Mouse (Mus musculus) hindbrain, embryonic 12.5 days (tissue): ENCODE data around the gene Slc5a12. TPM values are rescaled to one million over a fixed set of nuclear protein-coding genes. Genes with fewer than 3 reads are reported as not detected.

Experiments used
- ATAC-seq: fragments of 200-750 bp; cut with Nextera tagmentation; 2 replicates; pipeline ENCODE4 v1.8.0; 2017; ENCODE audit warnings: moderate TSS enrichment; ENCODE audit not compliant: low FRiP score
- H3K27ac ChIP-seq: fragments of 300-500 bp; sonication (generic); 2 replicates; pipeline ENCODE4 v1.5.1; 2016; ENCODE audit warnings: mild to moderate bottlenecking
- H3K27me3 ChIP-seq: fragments of 300-500 bp; sonication (generic); 2 replicates; pipeline ENCODE4 v1.6.1; 2016; ENCODE audit warnings: mild to moderate bottlenecking
- H3K36me3 ChIP-seq: fragments of 300-500 bp; sonication (generic); 2 replicates; pipeline ENCODE4 v1.6.1; 2016; ENCODE audit warnings: mild to moderate bottlenecking
- H3K4me1 ChIP-seq: fragments of 300-500 bp; sonication (generic); 2 replicates; pipeline ENCODE4 v1.6.1; 2016
- H3K4me2 ChIP-seq: fragments of 300-500 bp; sonication (generic); replicated peaks from 2 replicates; pipeline ENCODE4 v1.6.1; 2016; ENCODE audit warnings: mild to moderate bottlenecking
- H3K4me3 ChIP-seq: fragments of 300-500 bp; sonication (generic); 2 replicates; pipeline ENCODE4 v1.5.1; 2016; ENCODE audit warnings: mild to moderate bottlenecking
- H3K9ac ChIP-seq: fragments of 300-500 bp; sonication (generic); 2 replicates; pipeline ENCODE4 v1.6.1; 2016; ENCODE audit warnings: mild to moderate bottlenecking, moderate library complexity
- H3K9me3 ChIP-seq: fragments of 300-500 bp; sonication (generic); replicated peaks from 2 replicates; pipeline ENCODE4 v1.6.1; 2016; ENCODE audit warnings: mild to moderate bottlenecking
- WGBS: fragments of 180-500 bp; shearing (Covaris S2); methylation state at CpG from one replicate; pipeline ENCODE4 v1.1.7; 2016; 5-methylcytosine and 5-hydroxymethylcytosine counted together
- polyA plus RNA-seq: library from polyadenylated mRNA; unstranded; fragments of >200 nt; fragmentation: Nextera tagmentation; extraction: Ambion mirVana; gene quantifications from 2 replicates; pipeline ENCODE4 v1.2.1, GENCODE M21; 2016

Gene Slc5a12
- polyA plus RNA-seq: not detected in 2 replicates

DNA sequence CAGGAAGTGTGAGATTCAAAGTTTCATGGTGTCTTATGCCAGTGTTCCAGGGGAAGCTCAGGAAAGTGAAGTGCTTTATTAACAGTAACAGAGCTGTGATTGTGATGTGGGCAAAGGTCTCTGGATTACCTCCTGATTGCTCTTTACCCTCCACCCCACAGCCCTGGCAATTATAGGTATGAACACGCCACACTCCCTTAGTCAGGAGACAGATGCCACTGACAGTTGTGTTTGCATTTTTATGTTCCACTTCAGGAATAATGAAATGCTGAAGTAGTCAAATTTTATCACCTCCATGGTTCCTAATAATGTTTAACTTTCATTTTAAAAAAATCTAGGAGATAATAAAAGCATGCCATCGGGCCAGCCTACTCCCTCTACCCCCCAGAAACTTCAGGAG is at the start of gene Slc5a12:
Gene Slc5a12, plus strand, starts transcription at position 367 of the 400 bp plus-strand sequence.
- Histone ChIP-seq H3K9ac (no peak within 1 kb of the TSS), H3K4me1 (no peaks in the 10 kb centered on the region), H3K27ac (no peak within 1 kb of the TSS), H3K27me3 (no peaks in the 10 kb centered on the region), H3K36me3 (no peaks in the 10 kb centered on the region), H3K4me2 (no peak within 1 kb of the TSS), H3K9me3 (no peaks in the 10 kb centered on the region), H3K4me3 (no peak within 1 kb of the TSS)
- 77% methylated on average over 2 of the region's 2 CpGs for WGBS
- no peak for ATAC-seq

DNA sequence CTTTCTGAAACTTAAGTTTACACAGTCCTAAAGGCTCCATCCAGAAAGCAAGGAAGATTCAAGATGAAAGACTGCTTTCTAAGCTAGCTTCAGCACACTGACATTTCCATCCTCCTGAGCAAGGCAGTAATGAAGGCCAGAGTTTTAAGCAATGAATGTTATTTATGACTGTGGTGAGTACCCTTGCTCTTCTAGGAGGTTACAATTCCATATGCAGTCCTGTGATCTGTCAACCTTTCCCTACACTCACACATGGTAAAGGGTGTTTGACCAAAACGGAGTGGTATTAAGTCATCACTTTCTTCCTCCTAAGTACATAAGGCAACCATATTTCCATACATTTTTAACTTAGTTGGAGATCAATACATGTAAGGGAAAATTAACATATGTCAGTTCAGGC is 41.0 kb upstream of the Slc5a12 start:
- H3K9me3 ChIP-seq: no peaks in the 10 kb centered on the region
- H3K27me3 ChIP-seq: no peaks in the 10 kb centered on the region
- no peak overlapping the region for H3K27ac ChIP-seq
- WGBS: 94% methylated on average over 1 of the region's 1 CpGs
- H3K4me1 ChIP-seq: no peaks in the 10 kb centered on the region
- H3K4me3 ChIP-seq: no peak overlapping the region
- no peak overlapping the region for H3K4me2 ChIP-seq
- ATAC-seq: no peak
- H3K9ac ChIP-seq: no peak overlapping the region
- no peaks in the 10 kb centered on the region for H3K36me3 ChIP-seq

DNA sequence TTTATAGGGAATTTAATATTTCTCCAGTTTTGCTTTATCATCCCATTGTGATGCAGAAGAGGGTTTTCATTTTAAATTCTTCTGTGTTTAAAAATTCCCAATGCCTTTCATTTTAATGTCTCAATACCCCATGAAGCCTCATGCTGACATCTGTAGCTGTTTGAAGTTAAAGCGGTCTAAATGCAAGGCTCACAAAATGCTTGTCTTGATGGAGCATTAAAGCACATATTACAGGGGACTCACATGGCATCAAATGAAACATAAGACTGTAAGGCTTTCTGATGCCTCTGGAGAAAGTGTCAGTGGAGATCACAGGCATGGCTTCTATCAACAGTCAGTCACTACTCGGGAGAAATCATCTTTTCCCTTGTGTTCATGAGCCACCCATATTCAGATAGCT is 34.5 kb upstream of the Slc5a12 start:
- no peak overlapping the region for H3K4me3 ChIP-seq

DNA sequence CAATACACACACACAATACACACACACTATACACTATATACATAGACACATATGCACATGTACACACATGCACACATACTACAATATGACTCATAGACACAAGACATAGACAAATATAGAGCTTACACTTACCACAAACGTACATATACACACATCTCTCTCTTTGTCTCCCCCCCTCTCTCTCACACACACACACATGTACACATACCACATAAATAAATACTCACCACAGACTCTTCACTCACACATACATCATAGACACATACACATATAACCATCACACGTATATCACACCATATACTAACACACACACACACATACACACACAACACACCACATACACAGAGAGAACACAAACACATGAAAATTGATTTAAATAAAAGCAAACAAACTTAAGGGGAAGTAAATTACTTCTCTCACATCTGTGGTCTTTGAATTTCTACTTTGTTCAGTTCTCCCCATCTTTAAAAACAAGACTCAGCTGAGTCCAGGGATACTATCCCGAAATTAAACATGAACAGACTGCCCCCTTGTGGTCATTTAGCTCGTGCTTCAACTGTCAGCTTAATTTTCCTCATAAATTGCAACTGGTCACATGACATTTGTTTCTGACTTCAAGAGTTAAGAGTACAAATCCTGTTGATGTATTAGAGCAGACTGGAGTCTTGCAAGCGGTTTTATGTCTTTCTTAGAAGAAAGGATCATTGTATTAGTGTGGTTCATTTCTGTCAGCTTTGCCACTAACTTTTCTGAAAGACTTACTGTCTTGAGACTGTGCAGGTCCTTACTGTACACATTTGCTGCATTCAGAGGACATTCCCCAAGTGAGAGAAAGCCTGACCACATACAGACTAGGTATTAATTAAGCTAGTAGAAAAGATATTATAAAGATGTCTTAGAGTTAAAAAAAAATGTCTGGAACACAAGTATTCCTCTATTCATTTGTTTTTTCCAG is 32.1 kb upstream of the Slc5a12 start:
- Histone ChIP-seq H3K9me3 (no peaks in the 10 kb centered on the region), H3K4me2 (no peak overlapping the region), H3K4me3 (no peak overlapping the region), H3K36me3 (no peaks in the 10 kb centered on the region), H3K4me1 (no peaks in the 10 kb centered on the region), H3K27ac (no peak overlapping the region), H3K27me3 (no peaks in the 10 kb centered on the region), H3K9ac (no peak overlapping the region)
- 40% methylated on average over 5 of the region's 5 CpGs for WGBS
- peak; percentile 85 for ATAC-seq

More for the DNA sequence above, 34.5 kb upstream of the Slc5a12 start:
- WGBS: 71% methylated on average over 2 of the region's 2 CpGs
- Histone ChIP-seq H3K9ac (no peak overlapping the region), H3K27ac (no peak overlapping the region), H3K27me3 (no peaks in the 10 kb centered on the region), H3K4me1 (no peaks in the 10 kb centered on the region), H3K4me2 (no peak overlapping the region), H3K9me3 (no peaks in the 10 kb centered on the region), H3K36me3 (no peaks in the 10 kb centered on the region)
- ATAC-seq: no peak

DNA sequence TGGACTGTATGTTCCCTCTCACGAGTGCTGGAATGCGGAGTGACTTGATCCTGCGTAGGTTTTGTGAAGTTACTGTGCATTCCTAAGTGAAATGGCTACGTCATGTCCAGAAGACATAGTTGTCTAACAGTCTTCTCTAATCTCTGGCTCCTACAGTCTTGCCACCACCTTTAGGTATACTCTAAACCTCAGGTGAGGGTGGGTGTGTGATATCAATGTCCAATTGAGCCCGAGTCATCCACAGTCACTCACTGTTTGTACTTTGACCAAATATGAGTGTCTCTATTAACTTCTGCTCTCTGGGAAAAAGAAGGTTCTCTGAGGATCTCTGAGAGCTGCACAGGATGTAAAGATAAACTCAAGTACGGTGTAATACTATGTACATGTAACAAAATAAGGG is 10.4 kb upstream of the Slc5a12 start:
- no peaks in the 10 kb centered on the region for H3K9me3 ChIP-seq
- no peaks in the 10 kb centered on the region for H3K27me3 ChIP-seq
- no peaks in the 10 kb centered on the region for H3K36me3 ChIP-seq
- no peak overlapping the region for H3K27ac ChIP-seq
- no peaks in the 10 kb centered on the region for H3K4me1 ChIP-seq
- H3K4me3 ChIP-seq: no peak overlapping the region
- WGBS: 89% methylated on average over 6 of the region's 6 CpGs
- no peak overlapping the region for H3K9ac ChIP-seq
- H3K4me2 ChIP-seq: no peak overlapping the region
- no peak for ATAC-seq

DNA sequence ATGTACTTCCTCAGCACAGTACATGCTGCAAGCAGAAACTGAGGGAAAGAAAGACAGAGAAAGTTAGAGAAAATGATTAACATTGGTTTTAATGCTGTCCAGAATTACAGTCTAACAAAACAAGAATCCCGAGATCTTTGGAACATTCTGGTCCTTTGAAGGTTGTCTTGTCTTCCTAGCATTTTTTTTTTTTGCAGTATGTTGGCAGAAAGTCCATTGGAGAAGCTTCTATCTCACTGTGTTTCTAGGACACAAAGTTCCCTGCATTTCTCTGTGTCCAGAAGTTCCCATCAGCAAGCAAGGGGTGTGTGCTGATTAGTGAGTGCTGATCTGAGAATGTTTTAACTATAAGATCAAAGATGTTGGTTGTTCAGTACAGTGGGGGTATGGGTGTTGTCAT is 7.1 kb upstream of the Slc5a12 start:
- no peak overlapping the region for H3K4me2 ChIP-seq
- WGBS: 79% methylated on average over 1 of the region's 1 CpGs
- no peak for ATAC-seq

DNA sequence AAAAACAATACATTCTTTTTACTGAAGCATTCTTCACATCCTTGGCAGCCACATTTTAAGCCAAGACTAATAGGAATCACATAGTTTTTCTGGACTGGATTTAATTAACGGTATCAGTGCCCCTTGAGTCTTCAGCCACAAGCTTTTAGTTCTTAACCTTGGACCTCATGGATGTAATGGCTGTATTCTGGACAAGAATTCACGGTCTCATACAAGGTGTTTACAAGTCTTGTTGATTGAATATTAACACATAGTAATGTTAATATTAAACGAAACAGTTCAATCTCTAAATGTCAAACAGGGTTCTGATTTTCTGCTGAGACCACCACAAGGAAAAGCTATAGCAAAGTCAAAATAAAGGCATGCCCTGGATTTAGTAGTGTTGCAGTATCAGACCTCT is 4.8 kb upstream of the Slc5a12 start:
- Histone ChIP-seq H3K27ac (no peak overlapping the region), H3K27me3 (no peaks in the 10 kb centered on the region), H3K4me1 (no peaks in the 10 kb centered on the region), H3K4me2 (no peak overlapping the region), H3K9me3 (no peaks in the 10 kb centered on the region), H3K4me3 (no peak overlapping the region), H3K36me3 (no peaks in the 10 kb centered on the region), H3K9ac (no peak overlapping the region)
- WGBS: 74% methylated on average over 3 of the region's 3 CpGs
- ATAC-seq: no peak

More for the DNA sequence above, 7.1 kb upstream of the Slc5a12 start:
- Histone ChIP-seq H3K4me3 (no peak overlapping the region), H3K9ac (no peak overlapping the region), H3K36me3 (no peaks in the 10 kb centered on the region), H3K27me3 (no peaks in the 10 kb centered on the region), H3K4me1 (no peaks in the 10 kb centered on the region), H3K27ac (no peak overlapping the region), H3K9me3 (no peaks in the 10 kb centered on the region)

DNA sequence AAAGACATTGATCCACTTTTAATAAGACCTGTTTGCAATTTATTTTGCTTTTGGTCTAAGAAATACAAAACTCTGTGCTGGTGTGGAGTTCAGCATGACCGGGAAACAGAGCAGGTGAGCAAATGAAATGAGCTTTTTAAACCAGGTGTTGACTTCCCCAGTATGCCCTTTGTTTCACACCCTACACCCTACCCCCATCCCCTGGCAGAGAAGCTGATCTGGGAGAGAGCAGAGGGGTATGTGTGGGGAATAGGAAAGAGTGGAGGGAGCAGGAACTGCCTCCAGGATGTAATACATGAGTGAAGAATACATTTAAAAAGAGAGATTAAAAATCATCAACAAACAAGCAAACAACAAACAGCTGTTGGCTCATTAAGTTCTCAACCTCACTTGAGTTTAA is 47.3 kb downstream of the Slc5a12 start:
- WGBS: 88% methylated on average over 1 of the region's 1 CpGs
- no peak overlapping the region for H3K4me2 ChIP-seq

DNA sequence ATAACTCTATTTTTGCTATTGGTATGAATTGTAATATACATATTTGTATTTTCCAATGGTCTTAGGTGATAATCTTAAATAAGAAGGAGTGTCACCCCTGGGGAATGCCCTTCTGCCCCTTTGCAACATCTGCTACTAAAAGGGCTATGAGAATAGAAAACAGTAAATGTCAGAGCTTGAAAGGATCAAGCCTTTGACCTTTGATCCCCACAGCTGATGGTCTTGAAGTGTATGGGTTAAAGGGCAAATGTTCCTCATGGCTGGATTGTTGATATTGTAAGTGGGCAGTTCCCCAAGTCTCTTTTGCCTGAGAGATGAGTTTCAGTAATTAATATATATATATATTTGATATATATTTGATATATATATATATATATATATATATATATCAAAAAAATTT is 47.7 kb downstream of the Slc5a12 start:
- Histone ChIP-seq H3K4me1 (no peaks in the 10 kb centered on the region), H3K27ac (no peak overlapping the region), H3K4me2 (no peak overlapping the region), H3K9ac (no peak overlapping the region), H3K9me3 (no peaks in the 10 kb centered on the region), H3K27me3 (no peaks in the 10 kb centered on the region), H3K36me3 (no peaks in the 10 kb centered on the region), H3K4me3 (no peak overlapping the region)
- no peak for ATAC-seq

More for the DNA sequence above, 47.3 kb downstream of the Slc5a12 start:
- Histone ChIP-seq H3K27me3 (no peaks in the 10 kb centered on the region), H3K4me1 (no peaks in the 10 kb centered on the region), H3K4me3 (no peak overlapping the region), H3K9ac (no peak overlapping the region), H3K36me3 (no peaks in the 10 kb centered on the region), H3K9me3 (no peaks in the 10 kb centered on the region), H3K27ac (no peak overlapping the region)
- no peak for ATAC-seq

DNA sequence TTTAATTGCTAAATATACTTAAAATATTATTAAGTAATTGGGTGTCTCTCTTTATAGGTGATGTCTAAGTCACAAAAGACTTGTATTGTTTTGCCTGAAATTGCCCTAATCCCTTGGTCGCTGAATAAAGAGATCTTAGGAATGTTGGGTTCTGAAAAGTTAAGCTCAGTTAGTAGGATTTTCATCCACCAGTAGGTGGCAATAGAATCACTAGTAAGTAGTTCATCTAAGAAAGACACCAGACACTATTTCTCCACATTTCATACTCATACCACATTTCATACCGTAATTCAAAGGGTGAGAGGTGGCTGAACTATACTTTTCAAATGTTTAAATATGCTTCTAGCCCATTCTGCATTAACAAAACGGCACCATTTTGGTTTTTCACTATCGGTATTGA is 66.2 kb downstream of the Slc5a12 start:
- WGBS: 50% methylated on average over 4 of the region's 4 CpGs

DNA sequence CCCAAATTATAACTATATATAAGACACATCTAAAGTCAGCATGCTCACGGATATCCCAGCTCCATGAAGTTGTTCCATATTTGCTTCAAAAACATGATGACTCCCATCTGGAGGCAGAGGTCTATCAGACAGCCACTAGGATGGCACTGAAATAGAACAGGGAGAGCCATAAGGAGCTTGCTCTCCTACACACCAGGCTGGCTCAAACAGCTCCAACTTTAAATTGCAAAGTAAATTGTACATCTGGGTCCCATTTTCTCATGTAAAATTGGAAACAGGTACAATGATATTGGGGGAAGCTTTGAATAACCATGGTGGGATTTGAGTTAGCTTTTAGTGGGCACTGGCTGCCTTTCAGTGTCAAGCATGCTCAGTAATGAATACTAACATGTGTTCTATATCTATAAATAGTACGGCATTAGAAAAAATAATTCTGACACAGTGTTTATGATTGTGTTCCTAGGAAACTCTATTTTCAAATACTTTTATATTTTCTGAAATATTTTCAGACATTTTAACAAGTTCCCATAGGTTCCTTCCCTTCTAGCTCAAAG is 74.0 kb downstream of the Slc5a12 start:
- Histone ChIP-seq H3K36me3 (no peaks in the 10 kb centered on the region), H3K4me2 (no peak overlapping the region), H3K9ac (no peak overlapping the region), H3K27ac (no peak overlapping the region), H3K4me3 (no peak overlapping the region), H3K27me3 (no peaks in the 10 kb centered on the region), H3K4me1 (no peaks in the 10 kb centered on the region), H3K9me3 (no peaks in the 10 kb centered on the region)
- no peak for ATAC-seq
- WGBS: 90% methylated on average over 2 of the region's 2 CpGs

More for the DNA sequence above, 66.2 kb downstream of the Slc5a12 start:
- Histone ChIP-seq H3K27ac (no peak overlapping the region), H3K4me2 (no peak overlapping the region), H3K36me3 (no peaks in the 10 kb centered on the region), H3K9me3 (no peaks in the 10 kb centered on the region), H3K4me3 (no peak overlapping the region), H3K27me3 (no peaks in the 10 kb centered on the region), H3K4me1 (no peaks in the 10 kb centered on the region), H3K9ac (no peak overlapping the region)
- no peak for ATAC-seq
